Mouse (Mus musculus): ENCODE results near the gene Eef1a1.

DNA sequence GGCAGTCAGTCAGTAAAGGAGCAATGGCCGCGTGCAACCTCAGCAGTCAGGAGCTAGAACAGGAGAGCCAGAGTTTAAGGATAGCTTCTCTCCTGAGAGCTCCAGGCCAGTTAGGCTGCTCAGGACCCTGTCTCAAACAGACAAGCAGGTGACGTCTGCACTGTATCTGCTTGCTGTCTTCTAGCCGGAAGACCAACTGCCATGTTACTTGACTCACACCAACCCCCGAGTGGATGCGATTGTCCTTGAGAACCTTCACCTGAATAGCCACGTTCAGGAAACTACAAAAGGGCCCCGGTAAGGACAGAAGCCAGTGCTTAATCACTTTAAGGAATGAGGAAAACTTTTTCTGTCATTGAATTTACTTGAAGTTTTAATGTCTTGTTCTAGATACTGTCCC is 31.9 kb downstream of the Eef1a1 start:
- TF ChIP-seq EP300 (IDR thresholded peaks at IDR 0.05; ENCODE audit: low read depth) (no peak), CTCF (IDR thresholded peaks at IDR 0.05; ENCODE audit: low read depth) (no peak)
